Mouse (Mus musculus): ENCODE results near the gene Wdr83. TPM values are rescaled to one million over a fixed set of nuclear protein-coding genes. Genes with fewer than 3 reads are reported as not detected.

The Wdr83 gene
- total RNA-seq, 2 experiments from 2014 or later, result 24.2 to 26.3 TPM

GRCm38 (mm10) chr8:85036718-85037365, 44.3 kb downstream of the Wdr83 start, which contains the start of gene Tnpo2:
TSS of gene Tnpo2 (plus strand) at chr8:85036915.
- intact Hi-C loops (cut with DNase I), result no loop called here
- DNase-seq (ENCODE audit: low spot score in 2 of 2), result peak; percentile 92 to 97

GRCm38 (mm10) chr8:85036381-85036717, 44.8 kb downstream of the Wdr83 start:
- DNase-seq (ENCODE audit: low spot score in 2 of 2), result no peak
- intact Hi-C loops (cut with DNase I), result no loop called here

- DNase-seq (ENCODE audit: low spot score in 2 of 2), result no peak
- intact Hi-C loops (cut with DNase I), result no loop called here
These were observed 45.3 kb downstream of the Wdr83 start for GRCm38 (mm10) chr8:85035728-85036310.

- DNase-seq (ENCODE audit: low spot score in 2 of 2), result no peak
- intact Hi-C loops (cut with DNase I), result no loop called here
These were observed 45.9 kb downstream of the Wdr83 start for GRCm38 (mm10) chr8:85035165-85035727.

GRCm38 (mm10) chr8:85034764-85035163, 46.3 kb downstream of the Wdr83 start:
- intact Hi-C loops (cut with DNase I), result no loop called here
- peak; percentile 68 to 82 for DNase-seq (ENCODE audit: low spot score in 2 of 2)

GRCm38 (mm10) chr8:85033867-85034266, 47.2 kb downstream of the Wdr83 start:
- intact Hi-C loops (cut with DNase I), result no loop called here

GRCm38 (mm10) chr8:85032622-85033311, 48.3 kb downstream of the Wdr83 start:
- intact Hi-C loops (cut with DNase I), result no loop called here
- DNase-seq (ENCODE audit: low spot score in 2 of 2), result no peak

More at GRCm38 (mm10) chr8:85033867-85034266, 47.2 kb downstream of the Wdr83 start:
- no peak for DNase-seq (ENCODE audit: low spot score in 2 of 2)

- no peak for DNase-seq (ENCODE audit: low spot score in 2 of 2)
- intact Hi-C loops (cut with DNase I), result no loop called here
These were observed 51.8 kb downstream of the Wdr83 start for GRCm38 (mm10) chr8:85029271-85029670.

- intact Hi-C loops (cut with DNase I), result no loop called here
- DNase-seq (ENCODE audit: low spot score in 2 of 2), result no peak
These were observed 53.2 kb downstream of the Wdr83 start for GRCm38 (mm10) chr8:85027922-85028321.

- intact Hi-C loops (cut with DNase I), result no loop called here
- no peak for DNase-seq (ENCODE audit: low spot score in 2 of 2)
These were observed 53.6 kb downstream of the Wdr83 start for GRCm38 (mm10) chr8:85027516-85027855.

- DNase-seq (ENCODE audit: low spot score in 2 of 2), result peak; percentile 96
- intact Hi-C loops (cut with DNase I), result no loop called here
These were observed 54.2 kb downstream of the Wdr83 start, which contains the start of gene Trir for GRCm38 (mm10) chr8:85026670-85027515. TSS of gene Trir (plus strand) at chr8:85026823.

GRCm38 (mm10) chr8:85025098-85025932, 55.8 kb downstream of the Wdr83 start, which contains the start of gene Asna1:
TSS of gene Asna1 (minus strand) at chr8:85025281.
- intact Hi-C loops (cut with DNase I), result loop anchor here (2.0 kb wide), 1 partner anchor 51 kb away; no protein-coding TSS in a partner anchor
- DNase-seq (ENCODE audit: low spot score in 2 of 2), result peak; percentile 86 to 94

Small RNA genes lying within 50 kb of the gene (microRNA-seq; reads per million reads assigned to microRNA genes)
- gene Gm23388 (0 reads per million in 2 experiments), gene Mir7070 (5.2 to 7.7 reads per million in 2 experiments)

Other genes with a start within 250 kb of the Wdr83 start
- gene Gadd45gip1, start 249.8 kb downstream of the Wdr83 start, total RNA-seq (2021), result 10 to 100 TPM; 23.4 to 24.7 TPM
- 10 to 100 TPM; 67.8 to 73.7 TPM for gene Rad23a, start 240.6 kb downstream of the Wdr83 start, total RNA-seq (2021)
- 100 to 1,000 TPM; 562 to 564 TPM for gene Calr, start 234.4 kb downstream of the Wdr83 start, total RNA-seq (2021)
- 10 to 100 TPM; 42.5 to 46.0 TPM for gene Farsa, start 224.3 kb downstream of the Wdr83 start, total RNA-seq (2021)
- 1 to 10 TPM; 6.4 to 6.5 TPM for gene Syce2, start 209.2 kb downstream of the Wdr83 start, total RNA-seq (2021)
- 10 to 100 TPM; 31.3 to 38.3 TPM for gene Gcdh, start 187.4 kb downstream of the Wdr83 start, total RNA-seq (2021)
- not detected for gene Klf1, start 179.4 kb downstream of the Wdr83 start, total RNA-seq (2021)
- 1 to 10 TPM; 3.5 to 4.0 TPM for gene Dnase2a, start 172.7 kb downstream of the Wdr83 start, total RNA-seq (2021)
- gene Mast1, start 143.9 kb downstream of the Wdr83 start, total RNA-seq (2021), result 10 to 100 TPM; 85.7 to 90.3 TPM
- gene Rtbdn, start 134.3 kb downstream of the Wdr83 start, total RNA-seq (2021), result 1 to 10 TPM in 1 of 2 experiments, under 1 TPM in 1; 0.71 to 1.1 TPM
- 1 to 10 TPM in 1 of 2 experiments, not detected in 1; 3.5 TPM for gene Gm49661, start 111.9 kb downstream of the Wdr83 start, total RNA-seq (2021)
- 100 to 1,000 TPM; 340 to 356 TPM for gene Prdx2, start 111.7 kb downstream of the Wdr83 start, total RNA-seq (2021)
- gene Rnaseh2a, start 111.5 kb downstream of the Wdr83 start, total RNA-seq (2021), result 10 to 100 TPM; 40.7 to 42.2 TPM
- 10 to 100 TPM; 73.3 to 85.1 TPM for gene Junb, start 102.6 kb downstream of the Wdr83 start, total RNA-seq (2021)
- 1 to 10 TPM; 7.2 to 8.5 TPM for gene Hook2, start 90.7 kb downstream of the Wdr83 start, total RNA-seq (2021)
- gene Best2, start 66.8 kb downstream of the Wdr83 start, total RNA-seq (2021), result not detected
- gene Asna1, start 56.0 kb downstream of the Wdr83 start, total RNA-seq (2021), result 100 to 1,000 TPM; 118 to 122 TPM
- 100 to 1,000 TPM; 115 to 129 TPM for gene Trir, start 54.5 kb downstream of the Wdr83 start, total RNA-seq (2021)
- gene Tnpo2, start 44.4 kb downstream of the Wdr83 start, total RNA-seq (2021), result 100 to 1,000 TPM; 155 to 175 TPM
- 10 to 100 TPM; 23.9 to 24.0 TPM for gene Fbxw9, start 21.3 kb downstream of the Wdr83 start, total RNA-seq (2021)
- 1 to 10 TPM in 1 of 2 experiments, not detected in 1; 1.4 TPM for gene Gm5741, start 13.3 kb downstream of the Wdr83 start, total RNA-seq (2021)
- 10 to 100 TPM; 54.3 to 64.3 TPM for gene Dhps, start 9.5 kb downstream of the Wdr83 start, total RNA-seq (2021)
- gene Wdr83os, start 566 bp downstream of the Wdr83 start, total RNA-seq (2021), result 10 to 100 TPM; 49.8 to 54.5 TPM
- gene Man2b1, start 2.0 kb upstream of the Wdr83 start, total RNA-seq (2021), result 10 to 100 TPM; 38.8 to 39.3 TPM
- gene Zfp791, start 41.8 kb upstream of the Wdr83 start, total RNA-seq (2021), result 1 to 10 TPM; 6.9 to 7.7 TPM
- gene Cks1brt, start 70.6 kb upstream of the Wdr83 start, total RNA-seq (2021), result not detected
- not detected for gene Olfr371, start 144.7 kb upstream of the Wdr83 start, total RNA-seq (2021)
- gene Orc6, start 218.3 kb upstream of the Wdr83 start, total RNA-seq (2021), result 10 to 100 TPM; 27.1 to 31.9 TPM
- 100 to 1,000 TPM; 137 to 143 TPM for gene Vps35, start 218.5 kb upstream of the Wdr83 start, total RNA-seq (2021)

Data from left cerebral cortex, postnatal 25 days (tissue).